Mouse (Mus musculus): ENCODE results near the gene Srrm1. TPM values are rescaled to one million over a fixed set of nuclear protein-coding genes. Genes with fewer than 3 reads are reported as not detected.

The Srrm1 gene
- 108 and 116 TPM in 2 replicates for polyA plus RNA-seq (2015; fragmentation: Nextera tagmentation; extraction: Ambion mirVana)

GRCm38 (mm10) chr4:135353066-135353793 is at the start of gene Srrm1:
TSS of gene Srrm1 (minus strand) at chr4:135353321.
- H3K9ac ChIP-seq (replicated peaks; ENCODE audit: low read depth): peak within 1 kb of the TSS; percentile 99
- peak; percentile 99 for DNase-seq (ENCODE audit: low spot score)
- TF ChIP-seq CTCF (IDR thresholded peaks at IDR 0.05) (no peak), EP300 (IDR thresholded peaks at IDR 0.05) (peak; percentile 53)
- H3K36me3 ChIP-seq (ENCODE audit: insufficient read depth, low read length): no peaks in the 10 kb centered on the region
- peak within 1 kb of the TSS; percentile 95 for H3K27ac ChIP-seq (ENCODE audit: low read length)
- 0% methylated on average over 65 of the region's 69 CpGs for WGBS
- peaks cover 13% of the 10 kb centered on the region; the same call in 1 of the 2 replicates for H3K4me1 ChIP-seq (ENCODE audit: insufficient read depth, low read depth, low read length)
- no peaks in the 10 kb centered on the region for H3K9me3 ChIP-seq (ENCODE audit: low read length)
- peak within 1 kb of the TSS; percentile 64 for H3K4me2 ChIP-seq (replicated peaks; ENCODE audit: low read depth, low read length)
- ATAC-seq: peak; percentile 94
- H3K4me3 ChIP-seq (ENCODE audit: low read depth, low read length): peak within 1 kb of the TSS; percentile 96
- no peaks in the 10 kb centered on the region for H3K27me3 ChIP-seq (replicated peaks; ENCODE audit: insufficient read depth, low read length)

GRCm38 (mm10) chr4:135401881-135402280 is 48.8 kb upstream of the Srrm1 start:
- peaks cover 9% of the 10 kb centered on the region; the same call in 1 of the 2 replicates for H3K4me1 ChIP-seq (ENCODE audit: insufficient read depth, low read depth, low read length)
- H3K4me2 ChIP-seq (replicated peaks; ENCODE audit: low read depth, low read length): no peak overlapping the region
- no peak for ATAC-seq
- H3K36me3 ChIP-seq (ENCODE audit: insufficient read depth, low read length): no peaks in the 10 kb centered on the region
- H3K9me3 ChIP-seq (ENCODE audit: low read length): no peaks in the 10 kb centered on the region
- no peak for DNase-seq (ENCODE audit: low spot score)
- no peak overlapping the region for H3K9ac ChIP-seq (replicated peaks; ENCODE audit: low read depth)
- no peak for TF ChIP-seq EP300 (IDR thresholded peaks at IDR 0.05)
- H3K27me3 ChIP-seq (replicated peaks; ENCODE audit: insufficient read depth, low read length): 0 out of 2 replicates have a peak, but pooled peaks cover 6% of the 10 kb centered on the region
- H3K27ac ChIP-seq (ENCODE audit: low read length): no peak overlapping the region
- 28% methylated on average over 7 of the region's 7 CpGs for WGBS
- no peak overlapping the region for H3K4me3 ChIP-seq (ENCODE audit: low read depth, low read length)

DNA sequence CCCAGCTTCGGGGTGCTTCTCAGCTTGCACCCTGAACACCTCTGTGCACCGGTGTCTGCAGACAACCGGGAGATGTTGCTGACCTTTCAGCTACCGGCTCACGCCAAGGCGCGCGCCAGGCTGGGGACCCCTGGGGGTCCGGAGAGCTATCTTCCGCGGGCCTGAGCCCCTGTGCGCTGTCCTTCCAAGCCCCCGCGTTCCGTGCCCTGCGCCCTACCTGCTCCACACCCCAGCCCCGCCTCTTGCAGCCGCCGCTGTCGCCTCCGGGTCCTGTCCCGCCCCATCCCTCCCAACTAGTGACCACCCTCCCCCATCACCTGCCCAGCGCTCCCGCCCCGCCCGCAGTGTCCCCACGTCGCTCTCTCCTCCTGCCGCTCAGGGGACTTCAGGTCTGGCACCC is 44.9 kb upstream of the Srrm1 start, which contains the start of gene Ncmap:
Gene Ncmap, minus strand, starts transcription at position 237 of the 400 bp plus-strand sequence.
- Histone ChIP-seq H3K4me1 (ENCODE audit: insufficient read depth, low read depth, low read length) (peaks cover 9% of the 10 kb centered on the region; the same call in 1 of the 2 replicates), H3K36me3 (ENCODE audit: insufficient read depth, low read length) (no peaks in the 10 kb centered on the region), H3K4me3 (ENCODE audit: low read depth, low read length) (peak within 1 kb of the TSS; percentile 31), H3K4me2 (replicated peaks; ENCODE audit: low read depth, low read length) (peak within 1 kb of the TSS; percentile 65), H3K27me3 (replicated peaks; ENCODE audit: insufficient read depth, low read length) (0 out of 2 replicates have a peak, but pooled peaks cover 6% of the 10 kb centered on the region), H3K9ac (replicated peaks; ENCODE audit: low read depth) (no peak within 1 kb of the TSS), H3K27ac (ENCODE audit: low read length) (no peak within 1 kb of the TSS), H3K9me3 (ENCODE audit: low read length) (no peaks in the 10 kb centered on the region)
- DNase-seq (ENCODE audit: low spot score) (no peak), ATAC-seq (peak; percentile 37)
- TF ChIP-seq CTCF (IDR thresholded peaks at IDR 0.05) (no peak), EP300 (IDR thresholded peaks at IDR 0.05) (no peak)
- WGBS: 1% methylated on average over 27 of the region's 29 CpGs

GRCm38 (mm10) chr4:135397551-135397950 is 44.4 kb upstream of the Srrm1 start:
- WGBS: 4% methylated on average over 16 of the region's 16 CpGs
- DNase-seq (ENCODE audit: low spot score): peak; percentile 15

DNA sequence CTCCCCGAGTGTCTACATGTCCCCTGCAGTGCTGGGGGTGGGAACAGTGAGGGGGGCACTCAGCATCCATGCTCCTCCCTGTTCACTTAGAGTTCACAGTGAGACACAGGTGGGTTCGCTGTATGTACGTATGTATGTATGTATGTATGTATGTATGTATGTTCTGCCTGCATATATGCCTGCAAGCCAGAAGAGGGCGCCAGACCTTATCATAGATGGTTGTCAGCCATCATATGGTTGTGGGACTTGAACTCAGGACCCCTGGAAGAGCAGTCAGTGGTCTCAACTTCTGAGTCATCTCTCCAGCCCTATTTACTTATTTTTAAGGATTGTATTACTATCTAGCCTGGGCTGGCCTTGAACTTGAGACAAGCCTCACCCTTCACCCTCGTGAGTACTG is 43.2 kb upstream of the Srrm1 start:
- no peak overlapping the region for H3K9ac ChIP-seq (replicated peaks; ENCODE audit: low read depth)
- no peaks in the 10 kb centered on the region for H3K36me3 ChIP-seq (ENCODE audit: insufficient read depth, low read length)
- H3K27ac ChIP-seq (ENCODE audit: low read length): no peak overlapping the region
- H3K4me3 ChIP-seq (ENCODE audit: low read depth, low read length): no peak overlapping the region
- DNase-seq (ENCODE audit: low spot score) (no peak), ATAC-seq (no peak)
- peaks cover 9% of the 10 kb centered on the region; the same call in 1 of the 2 replicates for H3K4me1 ChIP-seq (ENCODE audit: insufficient read depth, low read depth, low read length)
- H3K27me3 ChIP-seq (replicated peaks; ENCODE audit: insufficient read depth, low read length): 0 out of 2 replicates have a peak, but pooled peaks cover 6% of the 10 kb centered on the region
- no peak overlapping the region for H3K4me2 ChIP-seq (replicated peaks; ENCODE audit: low read depth, low read length)
- 87% methylated on average over 5 of the region's 5 CpGs for WGBS
- no peaks in the 10 kb centered on the region for H3K9me3 ChIP-seq (ENCODE audit: low read length)
- peak; percentile 27 for TF ChIP-seq CTCF (IDR thresholded peaks at IDR 0.05)
- no peak for TF ChIP-seq EP300 (IDR thresholded peaks at IDR 0.05)

More at GRCm38 (mm10) chr4:135397551-135397950, 44.4 kb upstream of the Srrm1 start:
- Histone ChIP-seq H3K27ac (ENCODE audit: low read length) (no peak overlapping the region), H3K4me3 (ENCODE audit: low read depth, low read length) (peak overlapping the region; percentile 31), H3K27me3 (replicated peaks; ENCODE audit: insufficient read depth, low read length) (0 out of 2 replicates have a peak, but pooled peaks cover 6% of the 10 kb centered on the region), H3K4me2 (replicated peaks; ENCODE audit: low read depth, low read length) (peak overlapping the region; percentile 65), H3K36me3 (ENCODE audit: insufficient read depth, low read length) (no peaks in the 10 kb centered on the region), H3K4me1 (ENCODE audit: insufficient read depth, low read depth, low read length) (peaks cover 9% of the 10 kb centered on the region; the same call in 1 of the 2 replicates), H3K9ac (replicated peaks; ENCODE audit: low read depth) (no peak overlapping the region), H3K9me3 (ENCODE audit: low read length) (no peaks in the 10 kb centered on the region)
- no peak for TF ChIP-seq CTCF (IDR thresholded peaks at IDR 0.05)
- no peak for TF ChIP-seq EP300 (IDR thresholded peaks at IDR 0.05)
- peak; percentile 35; the same call in 1 of the 2 replicates for ATAC-seq

- 71% methylated on average over 4 of the region's 4 CpGs for WGBS
- ATAC-seq: no peak
- no peaks in the 10 kb centered on the region for H3K36me3 ChIP-seq (ENCODE audit: insufficient read depth, low read length)
Observed at GRCm38 (mm10) chr4:135395375-135395774, 42.3 kb upstream of the Srrm1 start.

More at GRCm38 (mm10) chr4:135395375-135395774, 42.3 kb upstream of the Srrm1 start:
- H3K4me3 ChIP-seq (ENCODE audit: low read depth, low read length): no peak overlapping the region
- no peak for TF ChIP-seq CTCF (IDR thresholded peaks at IDR 0.05)
- H3K27me3 ChIP-seq (replicated peaks; ENCODE audit: insufficient read depth, low read length): 0 out of 2 replicates have a peak, but pooled peaks cover 6% of the 10 kb centered on the region
- no peak overlapping the region for H3K9ac ChIP-seq (replicated peaks; ENCODE audit: low read depth)
- H3K9me3 ChIP-seq (ENCODE audit: low read length): no peaks in the 10 kb centered on the region
- no peak overlapping the region for H3K4me2 ChIP-seq (replicated peaks; ENCODE audit: low read depth, low read length)
- no peak overlapping the region for H3K27ac ChIP-seq (ENCODE audit: low read length)
- no peak for DNase-seq (ENCODE audit: low spot score)
- H3K4me1 ChIP-seq (ENCODE audit: insufficient read depth, low read depth, low read length): peaks cover 9% of the 10 kb centered on the region; the same call in 1 of the 2 replicates

Measured in lung, postnatal 0 days (tissue).